Mouse (Mus musculus) G1E (cell line): Measurements from ENCODE around the gene Spag7. TPM values are rescaled to one million over a fixed set of nuclear protein-coding genes. Genes with fewer than 3 reads are reported as not detected.

Source experiments
- ATAC-seq: 2 replicates; pipeline ENCODE4 v1.8.0; 2016; ENCODE audit warnings: mild to moderate bottlenecking; ENCODE audit not compliant: insufficient number of reproducible peaks, poor library complexity, low FRiP score, severe bottlenecking; ENCODE audit errors: extremely low read depth
- DNase-seq: peaks from one replicate; pipeline ENCODE4 v3.0.0; 2012; ENCODE audit warnings: low spot score
- H3K27me3 ChIP-seq: 2 replicates; pipeline ENCODE4 v1.6.1; 2012; ENCODE audit warnings: mild to moderate bottlenecking, low read length, inconsistent platforms; ENCODE audit not compliant: insufficient read depth
- H3K36me3 ChIP-seq: replicated peaks from 2 replicates; pipeline ENCODE3; 2012; ENCODE audit warnings: mild to moderate bottlenecking, inconsistent platforms
- H3K4me1 ChIP-seq: 2 replicates; pipeline ENCODE4 v1.6.1; 2012; ENCODE audit warnings: low read depth, low read length, inconsistent platforms, mixed read lengths; ENCODE audit not compliant: insufficient read depth
- H3K4me3 ChIP-seq: 2 replicates; pipeline ENCODE4 v1.5.1; 2012; ENCODE audit warnings: low read depth, mild to moderate bottlenecking, inconsistent platforms, low read length, moderate library complexity, mixed read lengths
- H3K9me3 ChIP-seq: replicated peaks from 2 replicates; pipeline ENCODE4 v1.6.1; 2012; ENCODE audit warnings: inconsistent platforms
- CTCF ChIP-seq: IDR thresholded peaks from 2 replicates; pipeline ENCODE4 v1.5.1; 2012; ENCODE audit warnings: low read depth, low read length, inconsistent platforms, mixed read lengths
- GATA1 ChIP-seq: IDR thresholded peaks from 2 replicates; pipeline ENCODE4 v1.6.1; 2012; ENCODE audit warnings: borderline replicate concordance, low read length, inconsistent platforms, mixed read lengths
- GATA2 ChIP-seq: IDR thresholded peaks from 2 replicates; pipeline ENCODE4 v1.6.1; 2012; ENCODE audit warnings: low read depth, low read length, inconsistent platforms, borderline replicate concordance
- POLR2AphosphoS5 ChIP-seq: IDR thresholded peaks from 2 replicates; pipeline ENCODE4 v1.6.1; 2012; ENCODE audit warnings: low read depth, low read length, inconsistent platforms; ENCODE audit not compliant: insufficient replicate concordance
- TAL1 ChIP-seq: conservative IDR thresholded peaks from 2 replicates; pipeline ENCODE4 v1.6.1; 2012; ENCODE audit warnings: low read depth, low read length, inconsistent platforms, mixed read lengths
- polyA plus RNA-seq: library from polyadenylated mRNA; stranded (reverse); fragments of >175 nt; gene quantifications from 2 replicates; pipeline ENCODE4 v1.2.3, GENCODE M21; 2012
- total RNA-seq, 2 experiments: library from RNA; stranded (forward) in 1 of 2; stranded (reverse) in 1 of 2; fragments of 200-1000 nt in 1 of 2; fragments of >200 nt in 1 of 2; fragmentation: Nextera tagmentation in 1 of 2; gene quantifications; 2 replicates each; pipeline ENCODE4 v1.2.3; 2014 to 2017

The Spag7 gene
- total and polyA plus RNA-seq, 3 experiments, result 64.2 to 152 (median 81.5) TPM

- no peaks in the 10 kb centered on the region for H3K9me3 ChIP-seq
- peak; percentile 50 for ATAC-seq
- peaks cover 72% of the 10 kb centered on the region for H3K4me1 ChIP-seq
- no peak for TF ChIP-seq CTCF
- TF ChIP-seq POLR2AphosphoS5, result no peak
- TF ChIP-seq TAL1, result no peak
- no peak for TF ChIP-seq GATA2
- no peak for TF ChIP-seq GATA1
- peaks cover 84% of the 10 kb centered on the region for H3K36me3 ChIP-seq
- peak; percentile 73 for DNase-seq
- peak within 1 kb of the TSS; percentile 80 for H3K4me3 ChIP-seq
- no peaks in the 10 kb centered on the region for H3K27me3 ChIP-seq
Observed at GRCm38 (mm10) chr11:70646691-70647650, 22.2 kb downstream of the Spag7 start, which contains the start of the genes Rnf167 and Slc25a11. Gene Rnf167, plus strand, starts transcription at chr11:70647235. Gene Slc25a11, minus strand, starts transcription at chr11:70647479.

GRCm38 (mm10) chr11:70646259-70646555 is 23.0 kb downstream of the Spag7 start:
- Histone ChIP-seq H3K4me1 (peaks cover 71% of the 10 kb centered on the region), H3K36me3 (peaks cover 83% of the 10 kb centered on the region)

GRCm38 (mm10) chr11:70645461-70646258 is 23.6 kb downstream of the Spag7 start:
- Histone ChIP-seq H3K4me3 (peak overlapping the region; percentile 80), H3K9me3 (no peaks in the 10 kb centered on the region), H3K27me3 (no peaks in the 10 kb centered on the region), H3K36me3 (peaks cover 80% of the 10 kb centered on the region), H3K4me1 (peaks cover 71% of the 10 kb centered on the region)
- ATAC-seq, result no peak
- TF ChIP-seq GATA1 (no peak), GATA2 (no peak), POLR2AphosphoS5 (no peak), TAL1 (no peak), CTCF (no peak)
- DNase-seq, result no peak

More at GRCm38 (mm10) chr11:70646259-70646555, 23.0 kb downstream of the Spag7 start:
- TF ChIP-seq TAL1 (no peak), GATA1 (no peak), POLR2AphosphoS5 (no peak), CTCF (no peak), GATA2 (no peak)
- DNase-seq (no peak), ATAC-seq (no peak)
- H3K27me3 ChIP-seq, result no peaks in the 10 kb centered on the region
- H3K4me3 ChIP-seq, result peak overlapping the region; percentile 80
- no peaks in the 10 kb centered on the region for H3K9me3 ChIP-seq

GRCm38 (mm10) chr11:70644564-70645103 is 24.6 kb downstream of the Spag7 start:
- no peak overlapping the region; the same call in 1 of the 2 replicates for H3K4me3 ChIP-seq
- ATAC-seq, result no peak
- H3K9me3 ChIP-seq, result no peaks in the 10 kb centered on the region
- peaks cover 72% of the 10 kb centered on the region for H3K4me1 ChIP-seq
- no peaks in the 10 kb centered on the region for H3K27me3 ChIP-seq
- TF ChIP-seq TAL1 (no peak), POLR2AphosphoS5 (no peak), GATA1 (no peak), GATA2 (no peak), CTCF (no peak)
- peaks cover 79% of the 10 kb centered on the region for H3K36me3 ChIP-seq
- no peak for DNase-seq

- Histone ChIP-seq H3K4me1 (peaks cover 73% of the 10 kb centered on the region), H3K4me3 (no peak overlapping the region), H3K36me3 (peaks cover 64% of the 10 kb centered on the region), H3K27me3 (no peaks in the 10 kb centered on the region), H3K9me3 (no peaks in the 10 kb centered on the region)
- DNase-seq (no peak), ATAC-seq (no peak)
- no peak for TF ChIP-seq POLR2AphosphoS5
- TF ChIP-seq GATA2, result no peak
- no peak for TF ChIP-seq TAL1
- TF ChIP-seq CTCF, result no peak
- TF ChIP-seq GATA1, result no peak
Observed at GRCm38 (mm10) chr11:70643051-70643450, 26.2 kb downstream of the Spag7 start.

- no peak for TF ChIP-seq GATA1
- TF ChIP-seq GATA2, result no peak
- no peak for TF ChIP-seq TAL1
- TF ChIP-seq POLR2AphosphoS5, result no peak
- no peak for TF ChIP-seq CTCF
- DNase-seq, result no peak
- Histone ChIP-seq H3K27me3 (no peaks in the 10 kb centered on the region), H3K36me3 (peaks cover 59% of the 10 kb centered on the region), H3K4me3 (no peak overlapping the region), H3K4me1 (peaks cover 80% of the 10 kb centered on the region), H3K9me3 (no peaks in the 10 kb centered on the region)
- ATAC-seq, result no peak
Observed at GRCm38 (mm10) chr11:70641241-70641640, 28.0 kb downstream of the Spag7 start.
